Mouse (Mus musculus) MEL (cell line): ENCODE measurements around the gene Ap2a1.

Source experiments
- CTCF ChIP-seq, 3 experiments: IDR thresholded peaks in 2 of 3; conservative IDR thresholded peaks in 1 of 3; 2 replicates each; pipeline ENCODE4 v1.5.1; 2011 to 2012; ENCODE audit warnings: low read length in 3 of 3, low read depth in 2 of 3, mild to moderate bottlenecking in 2 of 3, improper control_type of control experiment in 1 of 3, inconsistent platforms in 1 of 3, mixed read lengths in 1 of 3, moderate library complexity in 1 of 3; ENCODE audit not compliant: control insufficient read depth in 1 of 3, insufficient read depth in 1 of 3, poor library complexity in 1 of 3, severe bottlenecking in 1 of 3
- EP300 ChIP-seq, 2 experiments: IDR thresholded peaks; 2 replicates each; pipeline ENCODE4 v1.6.1; 2011; ENCODE audit warnings: improper control_type of control experiment in 2 of 2, low read length in 2 of 2, low read depth in 1 of 2, mild to moderate bottlenecking in 1 of 2
- GATA1 ChIP-seq: IDR thresholded peaks from 2 replicates; pipeline ENCODE4 v1.6.1; 2011; ENCODE audit warnings: low read depth, low read length, improper control_type of control experiment
- MEF2A ChIP-seq: IDR thresholded peaks from 2 replicates; pipeline ENCODE4 v1.6.1; 2014; ENCODE audit warnings: low read depth, mild to moderate bottlenecking, inconsistent platforms, low read length, improper control_type of control experiment; ENCODE audit not compliant: poor library complexity, insufficient replicate concordance, severe bottlenecking; ENCODE audit errors: extremely low read depth
- POLR2A ChIP-seq, 2 experiments: IDR thresholded peaks; 2 replicates each; pipeline ENCODE4 v1.6.1; 2011 to 2012; ENCODE audit warnings: low read length in 2 of 2, mild to moderate bottlenecking in 2 of 2, control low read depth in 1 of 2, improper control_type of control experiment in 1 of 2, low read depth in 1 of 2, moderate library complexity in 1 of 2; ENCODE audit not compliant: control insufficient read depth in 1 of 2, insufficient read depth in 1 of 2, poor library complexity in 1 of 2
- POLR2AphosphoS2 ChIP-seq: IDR thresholded peaks from 2 replicates; pipeline ENCODE4 v1.6.1; 2011; ENCODE audit warnings: low read length, improper control_type of control experiment
- TBP ChIP-seq: IDR thresholded peaks from 2 replicates; pipeline ENCODE4 v1.8.0; 2011; ENCODE audit warnings: low read depth, low read length, improper control_type of control experiment
- ZMIZ1 ChIP-seq: IDR thresholded peaks from 2 replicates; pipeline ENCODE4 v1.6.1; 2012; ENCODE audit warnings: low read depth, mild to moderate bottlenecking, inconsistent platforms, low read length, improper control_type of control experiment, moderate library complexity

- no peak for TF ChIP-seq EP300 (IDR thresholded peaks at IDR 0.05; ENCODE audit: low read depth in 1 of 2, low read length in 2 of 2)
- no peak for TF ChIP-seq CTCF (IDR thresholded peaks at IDR 0.05 in 2 of 3, conservative IDR thresholded peaks at IDR 0.05 in 1 of 3; ENCODE audit: control insufficient read depth in 1 of 3, insufficient read depth in 1 of 3, low read depth in 2 of 3, low read length in 3 of 3, poor library complexity in 1 of 3, severe bottlenecking in 1 of 3)
- TF ChIP-seq GATA1 = no peak
- no peak for TF ChIP-seq TBP
- TF ChIP-seq MEF2A = no peak
- no peak for TF ChIP-seq ZMIZ1
- TF ChIP-seq POLR2A (IDR thresholded peaks at IDR 0.05; ENCODE audit: control insufficient read depth in 1 of 2, insufficient read depth in 1 of 2, low read depth in 1 of 2, low read length in 2 of 2, poor library complexity in 1 of 2) = no peak
- no peak for TF ChIP-seq POLR2AphosphoS2
These were observed 30.7 kb upstream of the Ap2a1 start for GRCm38 (mm10) chr7:44959874-44960511.
